Mouse (Mus musculus) C2C12 (cell line): Measurements from ENCODE around the gene Onecut3. TPM values are rescaled to one million over a fixed set of nuclear protein-coding genes. Genes with fewer than 3 reads are reported as not detected.

Experiments used
- H3K27me3 ChIP-seq: one replicate; pipeline ENCODE4 v1.6.1; 2011; ENCODE audit not compliant: control insufficient read depth, insufficient read depth, insufficient read length
- H3K36me3 ChIP-seq: one replicate; pipeline ENCODE4 v1.6.1; 2011; ENCODE audit not compliant: control insufficient read depth, insufficient read depth
- H3K4me3 ChIP-seq: one replicate; pipeline ENCODE4 v1.5.1; 2011; ENCODE audit warnings: mild to moderate bottlenecking, control low read depth; ENCODE audit not compliant: poor library complexity, insufficient read depth, severe bottlenecking
- H3K79me2 ChIP-seq: one replicate; pipeline ENCODE4 v1.6.1; 2011; ENCODE audit not compliant: control insufficient read depth, insufficient read depth
- H3K79me3 ChIP-seq: one replicate; pipeline ENCODE4 v1.6.1; 2011; ENCODE audit warnings: low read depth, control low read depth
- H3ac ChIP-seq: one replicate; pipeline ENCODE3; 2011; ENCODE audit warnings: low read depth; ENCODE audit not compliant: control insufficient read depth, insufficient read length
- CEBPB ChIP-seq: IDR thresholded peaks from one replicate; pipeline ENCODE4 v1.6.1; 2011; ENCODE audit warnings: low read depth, mild to moderate bottlenecking, control low read depth, moderate library complexity
- CTCF ChIP-seq: IDR thresholded peaks from one replicate; pipeline ENCODE4 v1.5.1; 2011; ENCODE audit not compliant: control insufficient read depth, insufficient read depth, insufficient read length
- FOSL1 ChIP-seq: IDR thresholded peaks from one replicate; pipeline ENCODE4 v1.8.0; 2011; ENCODE audit warnings: mild to moderate bottlenecking, low read length; ENCODE audit not compliant: poor library complexity, insufficient read depth, severe bottlenecking
- MAX ChIP-seq: IDR thresholded peaks from one replicate; pipeline ENCODE4 v1.6.1; 2011; ENCODE audit warnings: mild to moderate bottlenecking, control low read depth
- MYOD1 ChIP-seq: IDR thresholded peaks from one replicate; pipeline ENCODE4 v1.6.1; 2011; ENCODE audit warnings: low read depth; ENCODE audit not compliant: control insufficient read depth, insufficient read length
- MYOG ChIP-seq: IDR thresholded peaks from one replicate; pipeline ENCODE4 v1.6.1; 2011; ENCODE audit not compliant: control insufficient read depth, insufficient read length; ENCODE audit errors: extremely low read depth
- USF1 ChIP-seq: IDR thresholded peaks from one replicate; pipeline ENCODE4 v1.6.1; 2011; ENCODE audit warnings: low read depth, mild to moderate bottlenecking, control low read depth, moderate library complexity
- polyA plus RNA-seq: library from polyadenylated mRNA; unstranded; fragments of >200 nt; fragmentation: generic; extraction: Trizol; gene quantifications from one replicate; pipeline ENCODE4 v1.2.1, GENCODE M21; 2012; ENCODE audit warnings: missing spikeins

The Onecut3 gene
- polyA plus RNA-seq, 1 experiment: not detected

DNA sequence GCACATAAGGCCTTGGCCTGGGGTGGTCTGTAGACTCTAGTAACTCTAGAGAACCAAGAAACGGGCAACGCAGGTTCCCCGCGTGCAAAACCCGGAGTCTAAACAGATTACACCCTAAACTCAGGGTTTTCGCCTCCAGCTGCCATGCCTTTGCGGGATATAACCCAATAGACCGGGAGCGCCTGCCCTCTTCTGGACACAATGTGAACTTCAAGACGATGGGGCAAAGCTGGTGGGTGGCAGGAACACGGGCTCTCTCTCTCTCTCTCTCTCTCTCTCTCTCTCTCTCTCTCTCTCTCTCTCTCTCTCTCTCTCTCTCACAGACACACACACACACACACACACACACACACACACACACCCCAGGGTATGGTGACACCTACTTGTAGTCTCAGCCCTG, 11.6 kb downstream of the Onecut3 start:
- Histone ChIP-seq H3ac (no peak overlapping the region), H3K27me3 (peaks cover 34% of the 10 kb centered on the region)

DNA sequence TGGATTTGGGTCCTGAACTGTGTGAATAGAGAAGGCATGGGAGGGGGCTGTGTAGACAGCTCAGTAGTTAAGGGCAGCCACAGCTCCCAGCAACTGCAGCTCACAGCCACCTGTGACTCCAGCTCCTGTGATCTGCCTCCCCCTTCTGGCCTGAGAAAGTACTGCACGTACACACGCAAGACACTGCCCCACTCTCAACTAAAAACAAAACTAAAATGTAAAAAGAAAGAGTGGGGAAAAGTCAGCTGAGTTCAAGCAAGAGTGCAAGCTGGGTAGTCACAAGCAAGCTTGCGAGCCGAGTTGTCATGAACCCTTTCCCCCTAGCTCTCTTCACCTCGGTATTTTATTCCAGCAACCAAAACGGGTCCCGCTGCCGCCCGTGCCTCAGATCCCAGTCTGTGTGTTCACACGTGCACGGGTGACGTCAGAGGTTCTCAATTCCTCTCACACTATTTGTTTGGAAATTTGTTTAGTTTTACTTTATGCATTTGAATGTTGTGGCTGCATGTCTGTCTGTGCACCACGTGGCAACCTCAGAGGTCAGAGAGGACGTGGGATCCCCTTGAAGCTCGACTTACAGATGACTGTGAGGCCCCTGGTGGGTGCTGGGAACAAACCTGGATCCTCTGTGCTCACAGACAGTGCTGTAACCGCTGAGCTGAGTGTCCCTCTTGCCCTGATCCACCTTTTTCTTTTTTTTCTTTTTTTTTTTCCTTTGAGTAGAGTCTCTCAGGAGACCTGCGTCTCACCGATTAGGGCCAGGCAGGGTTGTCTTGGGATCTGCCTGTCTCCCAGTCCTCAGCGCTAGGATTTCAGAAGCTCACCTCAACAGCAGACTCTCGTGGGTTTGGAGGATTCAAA, 15.0 kb downstream of the Onecut3 start:
- TF ChIP-seq MYOD1: no peak
- peak; percentile 5 for TF ChIP-seq MAX
- peak; percentile 53 for TF ChIP-seq USF1
- no peak for TF ChIP-seq CEBPB
- peak; percentile 72 for TF ChIP-seq CTCF
- TF ChIP-seq FOSL1: no peak
- Histone ChIP-seq H3ac (peak overlapping the region; percentile 56), H3K27me3 (peaks cover 38% of the 10 kb centered on the region), H3K79me3 (no peaks in the 10 kb centered on the region), H3K4me3 (no peak overlapping the region), H3K79me2 (no peaks in the 10 kb centered on the region), H3K36me3 (no peaks in the 10 kb centered on the region)

More for the DNA sequence above, 11.6 kb downstream of the Onecut3 start:
- no peak overlapping the region for H3K4me3 ChIP-seq
- TF ChIP-seq FOSL1 (no peak), CEBPB (no peak), CTCF (peak; percentile 58), MYOD1 (no peak)
- H3K79me2 ChIP-seq: no peaks in the 10 kb centered on the region
- no peaks in the 10 kb centered on the region for H3K79me3 ChIP-seq
- H3K36me3 ChIP-seq: no peaks in the 10 kb centered on the region

DNA sequence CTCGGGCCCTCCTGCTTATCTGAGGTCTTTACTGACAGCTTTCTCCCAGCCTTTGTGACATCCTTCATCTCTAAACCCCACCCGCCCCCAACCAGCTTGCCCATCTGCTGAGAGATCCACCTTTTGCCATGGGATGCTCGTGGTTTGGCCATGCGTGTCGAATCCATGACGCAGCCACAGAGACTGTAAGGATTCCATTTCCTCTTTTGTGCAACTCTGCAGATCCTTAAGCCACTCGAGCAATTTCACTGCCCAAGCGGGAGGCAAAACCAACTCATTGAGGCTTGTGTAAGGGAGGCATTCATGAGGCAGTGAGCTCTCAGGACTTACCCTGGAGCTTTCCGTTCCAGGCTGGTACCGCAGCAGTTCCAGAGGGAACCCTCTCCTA, 15.6 kb downstream of the Onecut3 start:
- H3K27me3 ChIP-seq: peaks cover 44% of the 10 kb centered on the region
- TF ChIP-seq MYOD1: no peak
- no peak for TF ChIP-seq CTCF
- no peak for TF ChIP-seq MYOG
- no peak for TF ChIP-seq MAX
- TF ChIP-seq CEBPB: no peak
- TF ChIP-seq USF1: no peak
- TF ChIP-seq FOSL1: no peak
- H3K79me2 ChIP-seq: no peaks in the 10 kb centered on the region
- H3ac ChIP-seq: no peak overlapping the region
- no peaks in the 10 kb centered on the region for H3K36me3 ChIP-seq
- no peaks in the 10 kb centered on the region for H3K79me3 ChIP-seq
- no peak overlapping the region for H3K4me3 ChIP-seq

DNA sequence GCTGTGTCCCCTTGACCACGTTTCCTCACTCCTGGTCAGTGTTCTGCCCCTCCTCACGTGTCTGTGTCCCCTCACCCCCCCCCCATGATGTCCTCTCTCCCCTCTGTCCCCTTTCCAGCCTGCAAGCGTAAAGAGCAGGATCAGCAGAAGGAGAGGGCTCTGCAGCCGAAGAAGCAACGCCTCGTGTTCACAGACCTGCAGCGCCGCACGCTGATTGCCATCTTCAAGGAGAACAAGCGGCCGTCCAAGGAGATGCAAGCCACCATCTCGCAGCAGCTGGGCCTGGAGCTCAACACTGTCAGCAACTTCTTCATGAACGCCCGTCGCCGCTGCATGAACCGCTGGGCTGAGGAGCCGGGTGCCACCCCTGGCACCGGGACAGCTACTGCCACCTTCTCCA, 19.1 kb downstream of the Onecut3 start:
- H3K79me3 ChIP-seq: no peaks in the 10 kb centered on the region
- H3ac ChIP-seq: no peak overlapping the region
- no peaks in the 10 kb centered on the region for H3K36me3 ChIP-seq
- peaks cover 48% of the 10 kb centered on the region for H3K27me3 ChIP-seq
- TF ChIP-seq FOSL1: no peak
- no peak for TF ChIP-seq CTCF
- no peak for TF ChIP-seq CEBPB
- no peak for TF ChIP-seq USF1
- no peak for TF ChIP-seq MYOD1
- no peak for TF ChIP-seq MAX
- no peak for TF ChIP-seq MYOG
- no peaks in the 10 kb centered on the region for H3K79me2 ChIP-seq
- no peak overlapping the region for H3K4me3 ChIP-seq

- Histone ChIP-seq H3K36me3 (no peaks in the 10 kb centered on the region), H3K27me3 (peaks cover 32% of the 10 kb centered on the region)
Measured at GRCm38 (mm10) chr10:80519287-80519686, 24.7 kb downstream of the Onecut3 start.

DNA sequence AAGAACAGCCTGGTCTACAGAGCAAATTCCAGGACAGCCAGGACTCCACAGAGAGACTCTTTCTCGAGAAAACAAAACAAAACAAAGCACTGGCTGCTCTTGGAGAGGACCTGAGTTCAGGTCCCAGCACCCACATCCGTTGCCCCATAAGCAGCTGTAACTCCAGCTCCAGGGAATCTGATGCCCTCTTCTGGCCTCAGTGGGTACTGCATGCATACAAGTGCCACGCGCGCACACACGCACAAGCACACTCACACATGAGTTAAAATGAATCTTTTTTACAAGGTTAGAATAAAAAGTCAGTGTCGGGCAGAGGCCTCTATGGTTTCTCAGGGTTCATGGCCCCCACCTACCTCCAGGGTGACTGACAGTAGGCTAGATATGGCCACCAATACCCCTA, 28.7 kb downstream of the Onecut3 start:
- H3K27me3 ChIP-seq: peaks cover 29% of the 10 kb centered on the region
- H3K36me3 ChIP-seq: no peaks in the 10 kb centered on the region
- no peaks in the 10 kb centered on the region for H3K79me3 ChIP-seq
- TF ChIP-seq FOSL1 (no peak), USF1 (no peak), MYOG (no peak), MAX (no peak), MYOD1 (no peak), CTCF (no peak), CEBPB (no peak)
- H3ac ChIP-seq: no peak overlapping the region
- H3K79me2 ChIP-seq: no peaks in the 10 kb centered on the region
- no peak overlapping the region for H3K4me3 ChIP-seq

More at GRCm38 (mm10) chr10:80519287-80519686, 24.7 kb downstream of the Onecut3 start:
- Histone ChIP-seq H3K4me3 (no peak overlapping the region), H3K79me2 (no peaks in the 10 kb centered on the region), H3ac (no peak overlapping the region), H3K79me3 (no peaks in the 10 kb centered on the region)
- TF ChIP-seq FOSL1 (no peak), MYOD1 (no peak), MYOG (no peak), USF1 (no peak), CTCF (no peak), MAX (no peak), CEBPB (no peak)
